7 mouse cellular contexts compared by ENCODE assay signal in genomic region chrX:74135263-74135662, GRCm38 (mm10). TPM values are rescaled to one million over a fixed set of nuclear protein-coding genes. Genes with fewer than 3 reads are reported as not detected.
DNase-seq lines count a peak whose midpoint lies in the region; ATAC-seq lines count a peak whose summit lies in the region.
"Not testable (repeated sequence)": the region's sequence is repeated elsewhere in the genome, so short reads cannot be mapped to it uniquely, and the experiment has no call there.

TSS of gene Mecp2 (minus strand) at chrX:74135363.

- H3K9ac ChIP-seq in embryonic facial prominence, embryonic 15.5 days; limb, embryonic 12.5 days (replicated peaks); midbrain, embryonic 14.5 days (replicated peaks; ENCODE audit: low read length): not testable (repeated sequence)

- H3K27me3 ChIP-seq in embryonic facial prominence, embryonic 15.5 days; limb, embryonic 12.5 days; midbrain, embryonic 14.5 days (ENCODE audit: control insufficient read depth, insufficient read depth, low read length): not testable (repeated sequence)

- not testable (repeated sequence) for H3K4me2 ChIP-seq in embryonic facial prominence, embryonic 15.5 days (replicated peaks); limb, embryonic 12.5 days; midbrain, embryonic 14.5 days (ENCODE audit: low read length)

- not testable (repeated sequence) for H3K9me3 ChIP-seq in embryonic facial prominence, embryonic 15.5 days (replicated peaks); limb, embryonic 12.5 days; midbrain, embryonic 14.5 days (ENCODE audit: control insufficient read depth, low read length)

- not testable (repeated sequence) for H3K27ac ChIP-seq in embryonic facial prominence, embryonic 15.5 days (replicated peaks); limb, embryonic 12.5 days; midbrain, embryonic 14.5 days (replicated peaks; ENCODE audit: low read depth, low read length)

- not testable (repeated sequence) for H3K4me1 ChIP-seq in embryonic facial prominence, embryonic 15.5 days; limb, embryonic 12.5 days (replicated peaks); midbrain, embryonic 14.5 days (ENCODE audit: control insufficient read depth, insufficient read depth, low read length)

- 36% methylated on average over 1 of the region's 1 CpGs for WGBS in embryonic facial prominence, embryonic 15.5 days
- WGBS in limb, embryonic 12.5 days = 32% methylated on average over 1 of the region's 1 CpGs
- 17% methylated on average over 1 of the region's 1 CpGs for WGBS in midbrain, embryonic 14.5 days

- not testable (repeated sequence) for H3K36me3 ChIP-seq in embryonic facial prominence, embryonic 15.5 days; limb, embryonic 12.5 days; midbrain, embryonic 14.5 days (ENCODE audit: control insufficient read depth, insufficient read depth, low read length)

- not testable (repeated sequence) for DNase-seq in adrenal gland, postnatal 10 days; gastrocnemius, postnatal 25 days; heart, postnatal 36 days; layer of hippocampus, adult 18-20 months (ENCODE audit: low spot score in 2 of 2); midbrain, embryonic 14.5 days

- intact Hi-C loops in heart, postnatal 36 days (cut with DNase I) = not testable (repeated sequence)

- not testable (repeated sequence) for ATAC-seq in embryonic facial prominence, embryonic 15.5 days (ENCODE audit: insufficient number of reproducible peaks, low FRiP score, low TSS enrichment, low read depth); limb, embryonic 12.5 days (ENCODE audit: insufficient number of reproducible peaks, insufficient read depth, low FRiP score, low TSS enrichment, low read depth); midbrain, embryonic 14.5 days (ENCODE audit: low FRiP score, low TSS enrichment)

- not testable (repeated sequence) for H3K4me3 ChIP-seq in embryonic facial prominence, embryonic 15.5 days (replicated peaks); limb, embryonic 12.5 days (replicated peaks); midbrain, embryonic 14.5 days (replicated peaks; ENCODE audit: low read depth, low read length)

RNA-seq across cellular contexts. Expression of gene Mecp2, which starts in this region (rescaled TPM):
- total RNA-seq in adrenal gland, postnatal 10 days (2021) = 10 to 100 TPM; 30.1 to 34.9 TPM
- polyA plus RNA-seq in embryonic facial prominence, embryonic 15.5 days (2015; fragmentation: Nextera tagmentation; extraction: Ambion mirVana) = 11.9 and 12.1 TPM in 2 replicates
- 10 to 100 TPM; 21.1 to 23.1 TPM for total RNA-seq in gastrocnemius, postnatal 25 days (2021)
- 10 to 100 TPM; 30.5 to 36.2 TPM for total RNA-seq in heart, postnatal 36 days (2021)
- total RNA-seq in layer of hippocampus, adult 18-20 months (2021) = 10 to 100 TPM; 95.9 to 97.0 TPM
- polyA plus RNA-seq in limb, embryonic 12.5 days (2016; fragmentation: Nextera tagmentation; extraction: Ambion mirVana) = 13.1 and 14.2 TPM in 2 replicates
- 17.8 and 19.4 TPM in 2 replicates for polyA plus RNA-seq in midbrain, embryonic 14.5 days (2014; fragmentation: Nextera tagmentation; extraction: Ambion mirVana)
